Mouse (Mus musculus): ENCODE measurements at regions not wholly inside any gene's neighbourhood (a gene's known extent, or its start where the extent isn't known, plus 50 kb on each side); places are given as distances from the start of the nearest gene placed in this dataset.

DNA sequence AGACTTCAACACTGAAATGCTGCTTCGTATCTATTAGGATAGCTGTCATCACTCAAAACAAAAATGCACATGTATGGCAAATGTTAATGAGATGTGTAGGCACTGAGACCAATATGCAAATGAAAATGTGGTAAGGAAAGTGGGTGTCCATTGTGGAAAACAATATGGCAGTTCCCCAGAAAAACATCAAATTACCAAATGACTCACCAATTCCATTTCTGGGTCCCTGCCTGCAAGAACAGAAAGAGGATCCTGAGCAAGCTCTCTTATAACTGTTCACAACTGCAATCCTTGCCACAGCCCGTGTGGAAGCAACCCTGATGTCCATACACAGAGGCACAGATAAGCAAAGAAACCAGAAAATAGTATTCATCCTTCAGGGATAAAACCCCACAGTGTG is 442.0 kb downstream of the Defb40 start:
- peak; percentile 3 to 9 for DNase-seq (ENCODE audit: low spot score in 2 of 2)

DNA sequence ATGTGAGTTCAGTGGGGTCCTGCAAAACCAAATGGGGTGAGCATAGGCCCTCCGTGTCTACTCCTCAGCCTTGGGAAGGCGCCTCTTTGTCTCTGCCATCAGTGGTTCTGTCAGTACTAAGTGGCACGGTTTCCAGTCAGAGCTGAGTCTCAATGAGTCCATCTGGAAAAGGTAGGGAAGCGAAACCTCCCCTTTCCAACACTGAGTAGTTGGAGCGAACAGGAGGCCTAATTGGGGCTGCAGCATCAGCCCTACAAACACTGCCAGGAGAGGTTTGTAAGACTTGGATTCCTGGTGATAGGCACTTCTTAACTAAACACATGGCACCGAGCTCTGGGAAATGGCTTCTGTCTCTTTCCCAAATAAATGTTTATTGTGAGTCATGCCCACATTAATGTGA is 449.9 kb downstream of the Defb40 start:
- DNase-seq (ENCODE audit: low spot score in 2 of 2): no peak

DNA sequence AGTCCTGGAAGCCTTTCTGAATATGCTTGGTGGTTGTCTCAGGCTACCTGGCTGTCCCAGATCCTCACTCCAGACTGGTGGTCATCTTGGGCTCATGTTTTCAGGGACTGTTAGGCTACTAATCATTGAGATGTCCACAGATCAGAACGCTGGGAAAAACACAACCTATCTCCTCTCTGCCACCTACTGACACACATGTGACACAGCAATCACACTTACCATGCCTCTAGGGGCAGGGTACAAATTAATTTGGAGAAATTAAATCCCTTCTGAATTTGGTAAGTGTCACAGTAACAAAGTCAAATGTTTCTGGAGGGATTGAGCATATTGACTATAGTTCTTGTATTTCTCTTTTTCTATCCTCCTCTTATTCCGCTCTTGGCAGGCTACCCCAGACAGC is 465.6 kb downstream of the Defb40 start:
- DNase-seq (ENCODE audit: low spot score in 2 of 2): no peak

DNA sequence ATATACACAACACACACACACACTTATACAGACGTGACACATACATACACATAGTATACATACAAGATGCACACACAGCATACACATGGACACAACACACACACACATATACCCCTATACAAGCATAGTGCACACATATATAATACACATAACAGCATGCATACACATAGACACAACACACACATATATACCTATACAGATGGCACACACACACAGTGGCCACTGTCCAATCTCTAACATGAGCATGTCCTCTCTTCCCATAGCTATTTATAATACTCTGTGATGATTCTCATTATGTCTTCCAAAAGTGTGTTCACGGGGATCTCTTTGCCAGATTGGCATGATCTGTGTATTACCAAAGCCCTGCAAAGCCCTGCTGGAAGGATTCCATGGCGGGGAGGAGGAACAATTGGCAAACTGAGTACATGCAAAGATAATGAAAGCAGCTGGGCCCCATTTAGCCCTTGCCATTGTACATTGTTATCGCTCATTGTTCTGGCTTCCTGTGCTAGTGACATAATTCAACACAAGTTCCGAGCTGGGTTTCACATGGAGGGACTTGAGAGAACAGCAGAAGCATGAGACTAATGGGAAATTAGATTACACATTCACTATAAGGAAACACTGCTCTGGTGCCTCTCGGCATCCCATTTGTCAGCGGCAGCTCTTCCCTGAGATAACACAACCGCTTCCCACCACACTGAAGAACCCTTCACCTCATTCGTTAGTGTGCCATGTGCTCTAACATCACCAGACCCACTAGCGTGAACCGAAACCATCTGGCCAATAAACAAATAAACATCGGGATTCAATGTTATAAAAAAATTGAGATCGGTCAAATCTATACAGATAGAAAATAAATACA is 471.7 kb downstream of the Defb40 start:
- DNase-seq (ENCODE audit: low spot score in 2 of 2): peak in 1 of 2 experiments; percentile 6

DNA sequence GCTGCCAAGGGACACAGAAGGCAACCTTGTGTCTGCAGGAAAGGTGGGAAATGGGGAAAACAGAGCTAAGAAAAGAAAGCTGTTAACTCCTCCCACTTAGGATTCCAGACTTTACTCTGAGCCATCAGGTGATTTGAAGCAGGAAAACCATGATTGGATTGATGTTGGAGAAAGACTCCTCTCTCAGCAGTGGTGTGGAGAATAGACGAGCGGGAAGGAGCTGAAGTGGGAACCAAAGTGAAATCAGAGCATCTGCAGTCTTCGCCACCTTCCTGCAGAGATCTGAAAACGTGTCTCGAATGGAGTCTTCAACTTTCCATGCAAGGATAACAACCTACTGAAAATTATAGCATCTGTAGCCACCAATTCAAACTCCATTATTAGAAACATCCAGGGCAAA is 487.4 kb downstream of the Defb40 start:
- DNase-seq (ENCODE audit: low spot score in 2 of 2): peak in 1 of 2 experiments; percentile 24

DNA sequence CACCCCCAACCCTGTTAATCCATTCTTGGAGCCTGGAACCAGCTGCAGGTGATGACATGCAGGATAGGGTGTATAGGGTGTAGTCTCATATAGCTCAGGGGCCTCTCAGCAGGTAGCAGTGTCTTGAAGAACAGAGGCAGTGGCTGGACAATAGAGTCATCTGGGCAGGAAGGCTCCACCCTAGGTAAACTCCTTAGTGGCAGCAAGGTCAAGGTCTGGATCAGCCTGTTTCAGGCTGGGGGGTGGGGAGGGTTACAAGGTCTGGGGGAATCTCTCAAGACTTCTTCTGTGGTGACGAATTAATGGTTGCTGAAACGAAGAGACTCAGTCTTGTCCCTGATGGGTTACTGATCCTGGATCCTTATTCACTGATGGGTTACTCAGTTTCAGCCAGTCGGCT is 498.0 kb downstream of the Defb40 start:
- no peak for DNase-seq (ENCODE audit: low spot score in 2 of 2)

DNA sequence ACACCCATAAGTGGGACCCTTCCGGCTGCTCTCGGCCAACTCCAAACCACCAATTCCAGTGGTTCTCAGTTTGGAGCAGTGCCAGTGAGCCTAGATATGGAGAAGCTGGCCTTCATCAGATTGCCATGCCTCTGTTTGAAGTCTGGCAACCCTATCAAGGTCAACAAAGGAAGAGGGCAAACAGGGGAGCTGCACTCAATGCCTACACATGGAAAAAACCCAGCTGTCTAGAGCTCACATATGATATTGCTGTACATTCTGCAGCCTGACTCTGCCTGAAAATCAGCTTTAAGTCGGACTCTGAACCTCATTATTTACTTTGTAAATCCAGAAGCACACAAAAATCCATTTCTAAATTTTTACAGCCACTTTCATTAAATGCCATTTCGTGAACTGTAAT is 499.9 kb downstream of the Defb40 start:
- no peak for DNase-seq (ENCODE audit: low spot score in 2 of 2)

DNA sequence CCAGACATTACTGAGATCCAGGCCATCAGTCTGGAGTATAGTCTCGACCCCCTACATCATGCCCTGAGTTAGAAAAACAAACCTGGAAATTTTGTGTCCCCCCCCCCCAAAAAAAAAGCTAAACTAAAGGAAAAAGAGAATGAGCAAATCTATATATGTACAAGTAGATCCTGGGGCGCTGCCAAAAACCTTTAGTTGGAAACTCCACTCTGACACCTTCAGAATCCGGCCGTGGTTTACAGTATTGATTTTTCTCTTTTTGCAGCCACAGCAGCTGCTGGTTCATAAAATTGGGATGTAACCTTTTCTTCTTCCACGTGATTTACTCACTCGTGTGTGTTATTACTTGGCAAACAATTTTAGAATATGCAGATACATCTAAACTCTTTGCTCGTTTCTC is 510.5 kb downstream of the Defb40 start:
- DNase-seq (ENCODE audit: low spot score in 2 of 2): peak in 1 of 2 experiments; percentile 27

DNA sequence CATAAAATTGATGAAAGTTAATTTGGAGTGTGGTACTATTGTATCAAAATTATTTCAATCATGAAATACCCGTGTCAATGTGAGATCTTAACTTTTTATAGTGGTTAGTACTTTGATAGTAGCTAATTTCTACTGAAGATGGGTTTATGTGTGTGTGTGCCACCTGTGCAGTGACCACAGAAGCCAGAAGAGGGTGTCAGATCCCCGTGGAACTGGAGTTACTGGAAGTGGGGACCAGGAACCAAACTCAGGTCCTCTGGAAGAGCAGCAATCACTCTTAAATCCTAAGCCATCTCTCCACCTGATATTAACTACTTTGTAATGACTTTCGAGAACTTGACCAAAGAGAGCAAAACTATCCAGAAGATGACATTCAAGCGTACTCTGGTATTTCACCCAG is 517.4 kb downstream of the Defb40 start:
- no peak for DNase-seq (ENCODE audit: low spot score in 2 of 2)

DNA sequence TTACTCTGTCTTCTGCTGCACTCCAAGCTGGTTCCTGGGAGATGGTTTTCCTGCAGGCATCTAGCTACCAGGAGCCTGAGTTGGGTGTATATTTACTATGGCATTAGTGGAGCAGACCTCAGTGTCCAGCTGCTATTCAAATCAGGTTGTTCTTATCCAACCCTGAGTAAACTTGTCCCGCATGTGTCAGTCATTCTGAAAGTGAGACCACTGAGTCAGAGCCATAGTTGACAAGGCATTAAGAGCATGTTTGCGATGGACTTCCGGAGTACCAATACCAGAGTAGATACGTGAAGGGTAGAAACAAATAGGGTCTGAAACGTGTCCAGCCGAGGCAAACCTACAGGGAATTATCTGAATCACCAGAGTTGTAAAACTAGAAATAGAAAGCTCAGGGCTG is 520.6 kb downstream of the Defb40 start:
- DNase-seq (ENCODE audit: low spot score in 2 of 2): no peak

DNA sequence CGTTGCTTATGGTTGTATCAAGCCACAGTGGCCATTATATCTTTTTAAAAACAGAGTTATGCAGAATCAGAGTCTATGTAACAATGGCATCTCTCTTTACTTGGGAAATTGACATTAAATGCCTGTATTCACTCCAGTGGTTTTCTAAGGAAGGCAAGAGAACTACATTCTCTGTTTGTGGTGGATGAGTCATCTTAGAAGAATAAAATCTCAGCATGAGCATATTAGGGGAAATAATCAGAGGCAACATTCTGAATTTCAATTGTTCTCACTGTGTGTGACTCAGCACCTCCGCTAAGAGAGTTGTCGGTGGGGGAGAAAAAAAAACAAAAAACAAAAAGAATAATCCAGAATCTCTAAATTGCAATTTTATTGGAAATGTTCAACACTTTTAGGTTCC is 529.0 kb downstream of the Defb40 start:
- no peak for DNase-seq (ENCODE audit: low spot score in 2 of 2)

DNA sequence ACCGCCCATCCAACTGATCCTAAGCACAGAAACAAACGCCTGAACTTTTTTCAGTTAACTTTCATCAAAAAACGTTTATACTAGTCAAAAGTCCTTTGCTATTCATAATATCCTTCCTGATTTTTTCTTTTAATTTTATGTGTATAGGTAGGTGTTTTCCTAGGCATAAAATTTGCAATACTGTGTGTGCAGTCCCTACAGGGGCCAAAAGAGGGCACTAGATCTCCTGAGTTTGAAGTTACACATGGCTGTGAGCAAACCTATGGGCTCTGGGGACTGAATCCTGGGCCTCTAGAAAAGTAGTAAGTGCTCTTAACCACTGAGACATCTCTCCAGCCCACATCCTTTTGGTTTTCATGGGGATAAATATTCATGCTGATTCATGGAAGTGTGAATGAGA is 535.8 kb downstream of the Defb40 start:
- no peak for DNase-seq (ENCODE audit: low spot score in 2 of 2)

DNA sequence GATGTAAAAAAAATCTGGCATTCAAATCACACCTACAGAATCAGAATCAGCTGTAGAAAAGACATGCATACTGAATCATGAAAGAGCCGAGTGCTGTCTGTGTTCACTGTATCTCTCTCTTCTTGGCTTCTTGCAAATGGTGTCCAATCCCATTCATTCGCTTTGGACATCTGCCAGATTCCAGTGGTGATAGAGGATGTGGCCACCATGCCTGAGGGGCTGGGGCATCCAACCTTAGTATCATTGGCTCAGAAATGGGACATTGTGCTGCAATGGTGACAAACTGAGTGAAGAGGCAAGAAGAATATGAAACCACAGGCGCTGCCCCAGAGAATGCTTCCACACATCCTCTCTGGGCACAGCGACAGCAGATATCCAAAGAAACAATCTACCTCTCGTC is 555.2 kb downstream of the Defb40 start:
- DNase-seq (ENCODE audit: low spot score in 2 of 2): no peak

DNA sequence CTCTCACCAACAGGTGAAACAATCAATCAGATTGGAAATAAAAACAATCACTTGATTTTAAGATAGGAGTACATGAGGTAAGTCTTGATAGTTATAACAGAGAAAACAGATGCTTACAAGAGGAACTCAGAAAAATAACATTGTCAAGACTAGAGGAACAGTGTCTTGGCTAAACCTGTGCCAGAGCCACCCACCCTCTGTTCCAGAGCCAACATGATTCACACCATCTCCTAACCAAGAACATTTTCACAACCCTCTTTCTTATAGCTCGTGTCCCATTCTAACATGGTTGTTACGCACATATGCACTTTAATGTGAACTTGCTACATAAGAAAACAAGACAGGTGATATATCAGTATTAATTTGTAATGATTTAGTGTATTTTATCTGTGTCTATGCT is 565.6 kb downstream of the Defb40 start:
- peak; percentile 23 to 50 for DNase-seq (ENCODE audit: low spot score in 2 of 2)

DNA sequence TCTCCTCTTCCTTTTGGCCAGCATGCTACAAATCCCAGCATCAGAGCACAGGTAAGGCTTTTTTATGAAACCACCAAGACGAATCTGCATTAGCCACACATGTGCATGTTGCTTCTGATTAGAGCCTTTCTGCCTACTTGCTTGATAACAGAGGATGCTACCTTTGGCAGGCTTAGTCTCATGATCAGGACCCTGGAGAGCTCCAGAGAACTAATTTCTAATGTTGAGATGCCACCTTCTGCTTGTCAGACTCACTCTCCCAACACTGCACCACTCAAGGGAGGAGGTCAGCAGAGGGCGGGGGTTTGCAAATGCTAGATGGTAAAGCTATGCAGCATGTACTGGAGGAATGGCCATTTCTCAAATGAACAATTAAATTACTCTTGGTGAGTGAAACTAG is 571.6 kb downstream of the Defb40 start:
- no peak for DNase-seq (ENCODE audit: low spot score in 2 of 2)

DNA sequence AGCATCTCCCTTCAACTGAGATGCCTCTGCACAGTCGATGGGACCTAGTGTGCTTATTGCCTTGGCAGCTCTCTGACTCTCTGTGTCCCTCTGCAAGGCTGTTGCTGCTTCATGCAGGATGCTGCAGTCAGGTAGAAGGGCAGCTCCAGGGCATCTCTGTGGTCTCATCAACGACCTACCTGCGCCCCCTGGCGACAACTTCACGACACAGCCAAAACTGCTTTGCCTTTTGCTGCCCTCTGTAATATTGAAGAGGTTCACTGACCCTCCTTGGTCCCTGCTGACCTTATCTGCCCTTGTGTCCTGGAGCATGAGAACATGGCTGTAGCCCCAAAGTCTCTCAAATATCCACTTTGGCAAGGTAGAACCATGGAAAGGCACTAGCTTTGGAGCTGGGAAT is 589.7 kb downstream of the Defb40 start:
- DNase-seq (ENCODE audit: low spot score in 2 of 2): peak; percentile 38 to 60

DNA sequence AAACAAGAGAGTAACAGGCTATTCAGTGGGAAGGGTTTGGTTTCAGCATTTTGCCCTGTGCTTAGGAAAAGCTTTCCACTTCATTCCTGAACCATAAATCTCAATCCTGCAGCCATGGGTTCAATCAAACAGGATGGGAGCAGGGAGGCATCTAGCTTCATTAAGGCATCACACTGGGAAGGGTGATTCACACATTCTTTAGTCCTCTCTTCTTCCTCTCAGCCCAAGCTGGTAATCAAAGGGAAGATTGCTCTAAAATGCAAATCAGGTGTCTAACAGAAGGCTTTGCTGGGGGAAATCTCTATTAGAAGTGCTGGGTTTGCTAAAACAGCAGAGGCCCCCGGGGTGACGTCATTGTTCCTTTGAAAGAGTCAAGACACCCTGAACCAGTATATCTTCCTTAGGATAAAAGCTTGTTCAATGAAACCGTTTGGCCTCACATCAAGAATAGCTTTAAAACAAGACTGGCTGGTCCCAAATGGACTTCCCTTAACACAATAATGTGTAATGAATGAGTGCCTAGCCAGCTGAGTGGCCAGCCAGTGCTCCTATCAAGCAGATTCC is 596.4 kb downstream of the Defb40 start:
- no peak for DNase-seq (ENCODE audit: low spot score in 2 of 2)

DNA sequence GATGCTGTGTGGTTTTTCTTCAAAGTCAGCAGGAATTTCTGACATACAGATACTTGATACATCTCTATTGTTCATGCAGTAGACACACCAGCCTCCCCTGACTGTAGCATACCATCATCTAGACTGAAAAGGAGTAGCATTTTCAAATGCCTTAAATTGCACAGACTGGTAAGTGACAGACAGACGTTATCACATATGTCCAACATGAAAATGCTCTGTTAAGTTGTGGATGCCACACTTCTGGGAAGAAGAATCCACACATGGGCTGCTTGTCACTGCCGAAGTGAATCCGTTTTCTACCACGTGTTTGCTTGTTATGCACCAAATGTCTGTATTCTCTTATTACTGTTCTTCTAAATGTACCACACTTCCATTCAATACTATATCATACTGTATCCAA is 629.3 kb downstream of the Defb40 start:
- no peak for DNase-seq (ENCODE audit: low spot score in 2 of 2)

DNA sequence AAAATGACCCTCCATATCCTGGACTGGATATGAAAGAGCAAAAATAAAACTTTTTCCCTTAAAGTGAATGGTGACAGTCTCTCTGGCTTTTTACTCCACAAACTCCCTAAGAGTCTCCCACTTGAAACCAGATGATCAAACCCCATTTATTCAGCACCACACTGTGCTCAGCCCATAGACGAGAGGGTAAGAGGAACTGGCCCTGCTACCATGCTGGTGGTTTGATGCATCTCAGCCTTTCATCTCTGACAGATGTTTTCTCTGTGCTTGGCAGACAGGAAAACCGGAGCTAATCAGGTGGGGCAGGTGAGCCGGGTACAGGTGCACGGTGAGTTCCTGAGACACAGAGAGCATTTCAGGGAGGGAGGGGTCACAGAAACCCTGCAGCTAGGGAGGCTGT is 631.8 kb downstream of the Defb40 start:
- DNase-seq (ENCODE audit: low spot score in 2 of 2): no peak

DNA sequence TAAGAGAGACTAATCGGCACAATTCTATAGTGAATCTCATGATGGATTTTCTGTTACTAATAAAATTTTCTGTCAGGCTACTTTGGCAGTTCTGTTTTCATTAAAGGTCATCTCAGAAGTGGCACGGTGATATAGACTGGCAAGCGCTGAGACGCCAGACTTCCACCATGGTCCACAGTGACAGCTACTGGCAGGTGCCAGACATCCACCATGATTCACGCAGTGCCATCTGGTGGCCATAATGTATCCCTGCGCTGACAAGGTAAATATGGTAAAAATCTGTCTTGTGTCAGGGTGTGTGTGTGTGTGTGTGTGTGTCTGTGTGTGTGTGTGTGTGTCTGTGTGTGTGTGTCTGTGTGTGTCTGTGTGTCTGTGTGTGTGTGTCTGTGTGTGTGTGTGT is 632.7 kb downstream of the Defb40 start:
- DNase-seq (ENCODE audit: low spot score in 2 of 2): peak; percentile 9 to 54

DNA sequence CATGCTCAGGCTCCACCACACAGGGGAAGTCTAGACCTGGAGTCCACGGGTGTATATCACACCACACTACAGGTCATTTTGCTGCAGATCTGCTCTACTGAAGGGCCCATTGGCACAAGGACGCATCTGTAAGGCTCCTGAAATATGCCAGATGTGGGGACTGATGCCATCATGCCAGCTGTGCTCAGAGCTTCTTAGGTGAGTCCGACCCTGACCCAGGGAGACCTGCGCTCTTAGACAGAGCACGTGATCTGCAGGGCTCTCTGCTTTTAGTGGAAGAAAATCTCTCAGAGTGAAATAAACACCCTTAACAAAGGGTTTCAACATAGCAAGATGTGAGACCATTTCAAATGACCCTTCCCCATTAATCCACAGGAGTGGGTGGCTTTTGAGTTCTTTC is 633.2 kb downstream of the Defb40 start:
- DNase-seq (ENCODE audit: low spot score in 2 of 2): no peak

DNA sequence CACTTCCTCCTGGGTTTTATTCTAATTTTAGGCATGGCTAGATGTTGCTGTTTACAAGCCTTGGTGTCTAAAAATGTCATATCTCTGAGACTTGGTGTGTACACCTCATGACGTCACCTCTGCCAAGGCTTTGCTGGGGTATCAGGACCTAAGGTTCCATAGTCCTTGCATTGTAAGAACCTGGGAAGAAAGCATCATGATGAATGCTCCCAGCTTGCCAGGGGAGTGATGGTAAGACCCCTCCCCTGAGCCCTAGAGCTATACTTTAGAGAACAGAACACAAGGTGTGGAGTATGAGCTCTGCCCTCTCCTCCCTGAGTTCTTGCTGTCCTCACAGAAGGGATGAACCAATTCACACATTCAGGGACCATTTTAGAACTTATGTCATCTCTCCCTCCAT is 642.5 kb downstream of the Defb40 start:
- no peak for DNase-seq (ENCODE audit: low spot score in 2 of 2)

DNA sequence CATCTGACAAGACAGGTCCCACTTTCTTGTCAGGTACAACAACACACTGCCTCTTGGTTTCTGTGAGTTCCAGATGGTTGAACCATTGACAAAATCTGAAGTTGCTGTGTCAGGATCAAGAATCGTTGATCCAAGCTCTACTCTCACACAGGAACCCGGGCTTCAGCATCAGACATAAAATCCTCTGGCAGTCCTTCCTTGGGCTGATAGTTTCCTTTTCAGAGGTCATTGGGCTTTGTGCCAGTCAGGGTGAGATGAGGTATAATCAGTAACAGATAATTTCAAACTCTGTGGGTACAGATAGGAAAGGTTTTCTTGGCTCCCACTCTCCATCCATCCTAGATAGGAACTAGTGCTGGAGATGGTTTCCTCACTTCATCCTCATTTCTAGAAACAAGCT is 649.5 kb downstream of the Defb40 start:
- DNase-seq (ENCODE audit: low spot score in 2 of 2): no peak

DNA sequence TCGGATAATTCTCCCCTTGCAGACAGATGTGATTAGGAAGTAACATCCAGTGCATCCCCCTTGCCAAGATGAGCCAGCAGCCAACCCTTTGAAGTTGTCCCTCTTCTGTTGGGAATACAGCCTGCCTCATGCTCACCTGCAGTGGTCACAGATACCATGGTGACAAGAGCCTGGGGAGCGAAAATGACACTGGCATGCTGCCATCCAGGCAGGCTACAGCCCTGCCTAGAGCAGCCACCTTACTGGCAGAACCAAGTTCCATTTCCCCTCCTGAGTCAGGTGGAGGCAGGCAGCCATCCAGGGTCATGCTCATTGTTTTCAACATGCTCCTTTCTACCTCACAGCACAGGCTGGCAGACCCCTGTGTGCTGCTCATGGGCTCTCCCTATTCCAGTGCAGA is 661.6 kb downstream of the Defb40 start:
- DNase-seq (ENCODE audit: low spot score in 2 of 2): no peak

All from frontal cortex, postnatal 36 days (tissue).